Mouse (Mus musculus) large intestine, adult 2 months (tissue): ENCODE results near the gene Soat2. TPM values are rescaled to one million over a fixed set of nuclear protein-coding genes. Genes with fewer than 3 reads are reported as not detected.

Experiments
- DNase-seq: peaks from one replicate; pipeline ENCODE4 v3.0.0-alpha.2; 2012; ENCODE audit warnings: low read depth, low spot score
- WGBS: fragments of 180-500 bp; shearing (Covaris S2); methylation state at CpG from one replicate; pipeline ENCODE4 v1.1.7; 2018; 5-methylcytosine and 5-hydroxymethylcytosine counted together
- polyA plus RNA-seq: library from polyadenylated mRNA; depleted of rRNA; stranded (reverse); fragments of >200 nt; gene quantifications from 2 replicates; pipeline ENCODE4 v1.2.3, GENCODE M21; 2012

Gene Soat2
- polyA plus RNA-seq, 1 experiment, result 96.3 TPM

- 89% methylated on average over 9 of the region's 9 CpGs for WGBS
- DNase-seq, result no peak
These were observed 28.8 kb downstream of the Soat2 start for GRCm38 (mm10) chr15:102179106-102179505.

GRCm38 (mm10) chr15:102179924-102180323 is 29.6 kb downstream of the Soat2 start:
- WGBS, result 91% methylated on average over 14 of the region's 14 CpGs

GRCm38 (mm10) chr15:102183076-102183475 is 32.8 kb downstream of the Soat2 start:
- no peak for DNase-seq
- WGBS, result 74% methylated on average over 3 of the region's 3 CpGs

More at GRCm38 (mm10) chr15:102179924-102180323, 29.6 kb downstream of the Soat2 start:
- no peak for DNase-seq

- no peak for DNase-seq
- 85% methylated on average over 11 of the region's 11 CpGs for WGBS
These were observed 35.9 kb downstream of the Soat2 start for GRCm38 (mm10) chr15:102186239-102186638.

GRCm38 (mm10) chr15:102188096-102188495 is 37.8 kb downstream of the Soat2 start:
- 29% methylated on average over 10 of the region's 10 CpGs for WGBS
- no peak for DNase-seq

GRCm38 (mm10) chr15:102188883-102189282 is 38.6 kb downstream of the Soat2 start:
- DNase-seq, result no peak
- 30% methylated on average over 6 of the region's 6 CpGs for WGBS

GRCm38 (mm10) chr15:102191699-102192098 is 41.4 kb downstream of the Soat2 start:
- no peak for DNase-seq
- 36% methylated on average over 7 of the region's 7 CpGs for WGBS

GRCm38 (mm10) chr15:102192271-102192812 is 42.0 kb downstream of the Soat2 start:
- DNase-seq, result no peak
- WGBS, result 53% methylated on average over 7 of the region's 7 CpGs

- DNase-seq, result no peak
- WGBS, result 44% methylated on average over 5 of the region's 5 CpGs
These were observed 42.6 kb downstream of the Soat2 start for GRCm38 (mm10) chr15:102192820-102193386.

- no peak for DNase-seq
- WGBS, result 65% methylated on average over 4 of the region's 4 CpGs
These were observed 43.3 kb downstream of the Soat2 start for GRCm38 (mm10) chr15:102193652-102194051.

- DNase-seq, result no peak
- WGBS, result 27% methylated on average over 4 of the region's 4 CpGs
These were observed 44.1 kb downstream of the Soat2 start for GRCm38 (mm10) chr15:102194439-102194838.

GRCm38 (mm10) chr15:102195373-102195772 is 45.0 kb downstream of the Soat2 start:
- no peak for DNase-seq
- WGBS, result 47% methylated on average over 4 of the region's 4 CpGs

GRCm38 (mm10) chr15:102198841-102199240 is 48.5 kb downstream of the Soat2 start:
- WGBS, result 68% methylated on average over 4 of the region's 4 CpGs
- no peak for DNase-seq

- peak; percentile 80 for DNase-seq
- 1% methylated on average over 65 of the region's 68 CpGs for WGBS
These were observed 52.9 kb downstream of the Soat2 start, which contains the start of gene Zfp740 for GRCm38 (mm10) chr15:102202971-102203834. Zfp740 (plus strand) TSS chr15:102203249.

- WGBS, result under 1% methylated on average over 50 of the region's 72 CpGs
- no peak for DNase-seq
These were observed 53.6 kb downstream of the Soat2 start for GRCm38 (mm10) chr15:102203835-102204381.

- 32% methylated on average over 19 of the region's 19 CpGs for WGBS
- no peak for DNase-seq
These were observed 54.6 kb downstream of the Soat2 start, which contains the start of gene Csad for GRCm38 (mm10) chr15:102204674-102205505. Csad (minus strand) TSS chr15:102204724.

GRCm38 (mm10) chr15:102205779-102206178 is 55.5 kb downstream of the Soat2 start:
- DNase-seq, result no peak
- 45% methylated on average over 8 of the region's 8 CpGs for WGBS

- WGBS, result 63% methylated on average over 3 of the region's 3 CpGs
- DNase-seq, result no peak
These were observed 57.0 kb downstream of the Soat2 start for GRCm38 (mm10) chr15:102207351-102207750.

GRCm38 (mm10) chr15:102208092-102208561 is 57.8 kb downstream of the Soat2 start:
- WGBS, result 58% methylated on average over 9 of the region's 9 CpGs
- DNase-seq, result no peak
